In genomic region chr12:15536852-15537368, GRCm38 (mm10) we compare ENCODE assay signal across 27 mouse cellular contexts.
DNase-seq lines count a peak whose midpoint lies in the region; ATAC-seq and TF ChIP-seq lines count a peak whose summit lies in the region.
"Had no signal": no experiment of that assay in that cellular context is flagged by ENCODE, and none has a peak within 500 bp of the region (broad histone marks: within the 10 kb centered on the region; RNA-seq: fewer than 3 reads in every experiment).

No protein-coding gene starts in this region.

- no peak overlapping the region for H3K27ac ChIP-seq in heart, embryonic 12.5 days (ENCODE audit: poor library complexity, severe bottlenecking)
- H3K27ac ChIP-seq in neural tube, embryonic 13.5 days (replicated peaks): no peak overlapping the region
- H3K27ac ChIP-seq in forebrain, postnatal 0 days (ENCODE audit: low read depth, low read length): no peak overlapping the region
- H3K27ac ChIP-seq: embryonic facial prominence, embryonic 15.5 days; hindbrain, embryonic 10.5 days; hindbrain, embryonic 15.5 days; limb, embryonic 12.5 days; liver, embryonic 15.5 days; neural tube, embryonic 12.5 days had no signal

- no peak overlapping the region for H3K4me3 ChIP-seq in heart, embryonic 12.5 days
- H3K4me3 ChIP-seq in neural tube, embryonic 13.5 days: no peak overlapping the region
- H3K4me3 ChIP-seq in forebrain, postnatal 0 days (ENCODE audit: low read depth, low read length): no peak overlapping the region
- H3K4me3 ChIP-seq: embryonic facial prominence, embryonic 15.5 days; hindbrain, embryonic 10.5 days; hindbrain, embryonic 15.5 days; limb, embryonic 12.5 days; liver, embryonic 15.5 days; neural tube, embryonic 12.5 days had no signal

- no peak overlapping the region for H3K4me2 ChIP-seq in heart, embryonic 12.5 days
- no peak overlapping the region for H3K4me2 ChIP-seq in neural tube, embryonic 13.5 days
- H3K4me2 ChIP-seq in forebrain, postnatal 0 days (ENCODE audit: low read depth): no peak overlapping the region
- H3K4me2 ChIP-seq: embryonic facial prominence, embryonic 15.5 days; hindbrain, embryonic 15.5 days; limb, embryonic 12.5 days; liver, embryonic 15.5 days; lung, embryonic 14.5 days; midbrain, embryonic 11.5 days; neural tube, embryonic 12.5 days had no signal

- no peak for TF ChIP-seq CTCF in forebrain, postnatal 0 days (IDR thresholded peaks at IDR 0.05; ENCODE audit: low read depth)

- H3K27me3 ChIP-seq in heart, embryonic 12.5 days (replicated peaks): no peaks in the 10 kb centered on the region
- no peaks in the 10 kb centered on the region for H3K27me3 ChIP-seq in neural tube, embryonic 13.5 days
- no peaks in the 10 kb centered on the region for H3K27me3 ChIP-seq in forebrain, postnatal 0 days (ENCODE audit: insufficient read depth, low read length)
- H3K27me3 ChIP-seq: embryonic facial prominence, embryonic 15.5 days; hindbrain, embryonic 15.5 days; liver, embryonic 15.5 days; neural tube, embryonic 12.5 days had no signal

- no peak for DNase-seq in heart, adult 9 months (ENCODE audit: low spot score in 2 of 2)
- peak; percentile 8 to 9 for DNase-seq in heart, postnatal 10 days
- no peak for DNase-seq in heart, adult 11 months
- DNase-seq in neural tube, embryonic 10.5 days (ENCODE audit: extremely low spot score, low spot score): no peak
- no peak for DNase-seq in forebrain, postnatal 0 days
- DNase-seq in thymus, postnatal 4 days: no peak
- DNase-seq: adrenal gland, postnatal 25 days; cerebellum, adult 18-20 months; cerebellum, postnatal 10 days; gastrocnemius, postnatal 25 days; kidney, adult 11 months; kidney, postnatal 14 days; layer of hippocampus, adult 9-11 months; lung, embryonic 14.5 days; lung, postnatal 14 days; thymus, adult 2 months; thymus, postnatal 36 days had no signal

- no peaks in the 10 kb centered on the region for H3K9me3 ChIP-seq in heart, embryonic 12.5 days (replicated peaks)
- no peaks in the 10 kb centered on the region for H3K9me3 ChIP-seq in neural tube, embryonic 13.5 days
- no peaks in the 10 kb centered on the region for H3K9me3 ChIP-seq in forebrain, postnatal 0 days (ENCODE audit: low read length)
- H3K9me3 ChIP-seq: embryonic facial prominence, embryonic 15.5 days; hindbrain, embryonic 10.5 days; hindbrain, embryonic 15.5 days; limb, embryonic 12.5 days; liver, embryonic 15.5 days; neural tube, embryonic 12.5 days had no signal

- no peaks in the 10 kb centered on the region for H3K36me3 ChIP-seq in heart, embryonic 12.5 days
- no peaks in the 10 kb centered on the region for H3K36me3 ChIP-seq in neural tube, embryonic 13.5 days
- H3K36me3 ChIP-seq in forebrain, postnatal 0 days (ENCODE audit: insufficient read depth): no peaks in the 10 kb centered on the region
- H3K36me3 ChIP-seq: embryonic facial prominence, embryonic 15.5 days; hindbrain, embryonic 10.5 days; hindbrain, embryonic 15.5 days; limb, embryonic 12.5 days; liver, embryonic 15.5 days; neural tube, embryonic 12.5 days had no signal

- intact Hi-C loops in heart, postnatal 10 days (cut with DNase I): loop anchor here (1.0 to 10.0 kb wide), 5 partner anchors 160 to 968 kb away; partner anchors contain the start of gene Trib2

- ATAC-seq in heart, embryonic 12.5 days (ENCODE audit: insufficient number of reproducible peaks, low FRiP score): peak; percentile 71
- 0 out of 2 replicates have a peak, but pooled peaks have one; percentile 12 for ATAC-seq in neural tube, embryonic 13.5 days (ENCODE audit: low read depth)
- peak; percentile 27; the same call in 1 of the 2 replicates for ATAC-seq in forebrain, postnatal 0 days
- ATAC-seq: inflammation-experienced regulatory T-cells, adult 6 months had no signal

- H3K4me1 ChIP-seq in heart, embryonic 12.5 days (replicated peaks): peaks cover 7% of the 10 kb centered on the region
- H3K4me1 ChIP-seq in neural tube, embryonic 13.5 days (replicated peaks): no peaks in the 10 kb centered on the region
- H3K4me1 ChIP-seq in forebrain, postnatal 0 days (ENCODE audit: insufficient read depth): 0 out of 2 replicates have a peak, but pooled peaks cover 3% of the 10 kb centered on the region
- H3K4me1 ChIP-seq: embryonic facial prominence, embryonic 15.5 days; hindbrain, embryonic 10.5 days; liver, embryonic 15.5 days; neural tube, embryonic 12.5 days had no signal

- 55% methylated on average over 8 of the region's 8 CpGs for WGBS in heart, embryonic 12.5 days
- 70% methylated on average over 8 of the region's 8 CpGs for WGBS in neural tube, embryonic 13.5 days
- WGBS in forebrain, postnatal 0 days: 52% methylated on average over 8 of the region's 8 CpGs

- H3K9ac ChIP-seq in heart, embryonic 12.5 days: no peak overlapping the region
- H3K9ac ChIP-seq in neural tube, embryonic 13.5 days: no peak overlapping the region
- H3K9ac ChIP-seq in forebrain, postnatal 0 days: no peak overlapping the region
- H3K9ac ChIP-seq: embryonic facial prominence, embryonic 15.5 days; hindbrain, embryonic 15.5 days; limb, embryonic 12.5 days; liver, embryonic 15.5 days; lung, embryonic 14.5 days; neural tube, embryonic 12.5 days had no signal

Comparison
In these comparisons a context has a peak if more than half of its experiments do, and no peak if none do; other contexts are left out.
1. DNase-seq: peak in heart, postnatal 10 days (2 of 2); none in heart, adult 9 months (0 of 2), heart, adult 11 months (single experiment), neural tube, embryonic 10.5 days (single experiment), forebrain, postnatal 0 days (single experiment) and thymus, postnatal 4 days (single experiment).
2. ATAC-seq: peak in every context shown above with its lines; median percentile 71 in heart, embryonic 12.5 days; 27 in forebrain, postnatal 0 days; 12 in neural tube, embryonic 13.5 days.